Mouse (Mus musculus): ENCODE measurements around the gene Prpf6.

DNA sequence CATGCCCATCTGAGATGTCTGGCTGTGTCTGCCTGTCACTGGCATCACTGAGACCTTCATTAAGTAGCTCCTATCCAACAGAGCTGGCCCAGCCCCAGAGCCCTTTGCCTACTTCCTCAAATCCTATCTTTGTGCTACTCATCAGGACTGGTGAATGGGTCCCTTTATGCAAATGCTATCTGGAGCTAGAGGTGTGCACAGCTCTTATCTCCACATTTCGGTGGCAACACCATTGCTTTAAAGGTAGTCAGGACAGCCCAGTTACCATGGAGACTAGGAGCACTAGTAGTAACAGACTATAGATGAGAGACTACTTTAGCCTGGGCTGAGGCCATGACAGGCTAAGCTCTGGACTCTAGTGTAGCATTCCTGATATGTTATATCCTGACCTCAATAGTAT, 93.0 kb downstream of the Prpf6 start:
- TF ChIP-seq CTCF (IDR thresholded peaks at IDR 0.05; ENCODE audit: low read depth) (no peak), EP300 (IDR thresholded peaks at IDR 0.05; ENCODE audit: low read depth) (no peak)
